Mouse (Mus musculus) forebrain, embryonic 16.5 days (tissue): ENCODE results near the gene Pdxdc1. TPM values are rescaled to one million over a fixed set of nuclear protein-coding genes. Genes with fewer than 3 reads are reported as not detected.

Experiments
- ATAC-seq: fragments of 200-750 bp; cut with Nextera tagmentation; 2 replicates; pipeline ENCODE4 v1.8.0; 2017; ENCODE audit warnings: mild to moderate bottlenecking, moderate library complexity
- H3K27ac ChIP-seq: fragments of 300-500 bp; sonication (generic); 2 replicates; pipeline ENCODE4 v1.5.1; 2014; ENCODE audit warnings: low read length, control low read depth
- H3K27me3 ChIP-seq: fragments of 300-500 bp; sonication (generic); replicated peaks from 2 replicates; pipeline ENCODE4 v1.6.1; 2014; ENCODE audit warnings: low read length; ENCODE audit not compliant: control insufficient read depth, insufficient read depth
- H3K36me3 ChIP-seq: fragments of 300-500 bp; sonication (generic); 2 replicates; pipeline ENCODE4 v1.6.1; 2014; ENCODE audit not compliant: control insufficient read depth, insufficient read depth
- H3K4me1 ChIP-seq: fragments of 300-500 bp; sonication (generic); replicated peaks from 2 replicates; pipeline ENCODE4 v1.6.1; 2014; ENCODE audit warnings: low read length; ENCODE audit not compliant: control insufficient read depth, insufficient read depth
- H3K4me2 ChIP-seq: fragments of 300-500 bp; sonication (generic); 2 replicates; pipeline ENCODE4 v1.6.1; 2014; ENCODE audit warnings: mild to moderate bottlenecking, low read length, control low read depth
- H3K4me3 ChIP-seq: fragments of 300-500 bp; sonication (generic); replicated peaks from 2 replicates; pipeline ENCODE4 v1.5.1; 2014; ENCODE audit warnings: mild to moderate bottlenecking, low read length, control low read depth
- H3K9ac ChIP-seq: fragments of 300-500 bp; sonication (generic); replicated peaks from 2 replicates; pipeline ENCODE4 v1.6.1; 2014; ENCODE audit warnings: low read depth, low read length, control low read depth
- H3K9me3 ChIP-seq: fragments of 300-500 bp; sonication (generic); 2 replicates; pipeline ENCODE4 v1.6.1; 2016; ENCODE audit warnings: low read length; ENCODE audit not compliant: control insufficient read depth
- WGBS: fragments of 180-500 bp; shearing (Covaris S2); extraction: QIAGEN DNeasy Blood & Tissue Kit; methylation state at CpG from one replicate; pipeline ENCODE4 v1.1.7; 2014; 5-methylcytosine and 5-hydroxymethylcytosine counted together
- polyA plus RNA-seq: library from polyadenylated mRNA; unstranded; fragments of >200 nt; fragmentation: Nextera tagmentation; extraction: Ambion mirVana; gene quantifications from 2 replicates; pipeline ENCODE4 v1.2.1, GENCODE M21; 2015

Pdxdc1 gene
- polyA plus RNA-seq, 1 experiment from 2014 or later = 73.7 TPM

- Histone ChIP-seq H3K9ac (no peak overlapping the region), H3K27me3 (no peaks in the 10 kb centered on the region), H3K36me3 (peaks cover 8% of the 10 kb centered on the region), H3K4me3 (no peak overlapping the region), H3K27ac (no peak overlapping the region), H3K4me2 (no peak overlapping the region), H3K4me1 (peaks cover 9% of the 10 kb centered on the region), H3K9me3 (no peaks in the 10 kb centered on the region)
- no peak for ATAC-seq
- WGBS = 92% methylated on average over 4 of the region's 4 CpGs
Observed at GRCm38 (mm10) chr16:13866076-13866475, 36.9 kb downstream of the Pdxdc1 start.

DNA sequence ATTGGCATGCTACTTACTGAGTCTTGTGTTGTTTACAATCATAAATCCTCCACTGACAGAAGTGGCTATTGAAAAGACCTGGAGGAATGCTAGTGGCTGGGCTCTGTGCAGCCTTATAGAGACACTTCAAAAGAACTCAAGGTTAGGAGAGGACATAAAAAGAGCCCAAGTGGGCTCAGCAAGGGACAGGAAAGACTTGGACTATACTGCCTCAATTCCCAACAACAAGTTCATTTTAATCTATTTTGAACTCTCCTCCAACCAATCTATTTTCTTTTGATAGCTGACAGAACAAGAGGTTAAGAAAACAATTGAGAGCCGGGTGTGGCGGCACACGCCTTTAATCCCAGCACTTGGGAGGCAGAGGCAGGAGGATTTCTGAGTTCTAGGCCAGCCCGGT, 49.0 kb downstream of the Pdxdc1 start:
- WGBS = 95% methylated on average over 4 of the region's 4 CpGs
- H3K27me3 ChIP-seq = no peaks in the 10 kb centered on the region
- H3K4me1 ChIP-seq = no peaks in the 10 kb centered on the region
- H3K9me3 ChIP-seq = no peaks in the 10 kb centered on the region
- H3K27ac ChIP-seq = no peak overlapping the region
- H3K4me3 ChIP-seq = no peak overlapping the region
- no peak for ATAC-seq
- H3K9ac ChIP-seq = no peak overlapping the region
- no peak overlapping the region for H3K4me2 ChIP-seq
- H3K36me3 ChIP-seq = peaks cover 14% of the 10 kb centered on the region

DNA sequence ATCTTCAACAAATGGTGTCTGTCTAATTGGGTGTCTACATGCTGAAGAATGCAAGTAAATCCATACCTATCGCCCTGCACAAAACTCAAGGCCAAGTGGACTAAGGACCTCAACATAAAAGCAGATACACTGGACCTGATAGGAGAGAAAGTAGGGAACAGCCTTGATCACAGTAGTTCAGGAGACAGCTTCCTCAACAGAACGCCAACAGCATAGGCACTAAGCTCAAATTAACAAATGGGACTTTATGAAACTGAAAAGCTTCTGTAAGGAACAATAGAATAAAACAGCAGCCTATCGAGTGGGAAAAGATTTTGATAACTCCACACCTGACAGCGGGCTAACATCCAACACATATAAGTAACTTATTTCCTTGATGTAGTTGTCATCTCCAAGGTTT, 51.5 kb downstream of the Pdxdc1 start:
- 90% methylated on average over 4 of the region's 4 CpGs for WGBS
- H3K4me1 ChIP-seq = no peaks in the 10 kb centered on the region
- ATAC-seq = no peak
- H3K27ac ChIP-seq = no peak overlapping the region
- no peak overlapping the region for H3K4me2 ChIP-seq
- peaks cover 9% of the 10 kb centered on the region; the same call in 1 of the 2 replicates for H3K36me3 ChIP-seq
- no peaks in the 10 kb centered on the region for H3K27me3 ChIP-seq
- no peaks in the 10 kb centered on the region for H3K9me3 ChIP-seq
- no peak overlapping the region for H3K4me3 ChIP-seq
- no peak overlapping the region for H3K9ac ChIP-seq

DNA sequence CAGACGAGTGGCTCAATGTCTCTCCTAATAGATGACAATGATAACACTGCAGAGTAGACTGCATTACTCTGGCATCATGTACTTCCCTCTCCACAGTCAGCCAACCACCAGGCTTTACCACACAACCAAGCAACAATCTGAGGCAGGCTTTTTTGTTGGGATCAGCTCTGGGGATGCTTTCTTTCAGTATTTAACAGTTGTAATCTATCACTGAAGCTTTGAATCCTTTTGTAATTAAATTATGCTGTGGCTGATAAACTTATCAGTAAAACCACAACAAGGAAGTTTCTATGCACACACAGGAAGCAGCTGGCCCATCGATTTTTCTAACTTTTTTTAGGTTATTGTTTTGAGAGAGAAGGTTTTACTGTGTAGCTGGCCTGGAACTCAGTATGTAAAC, 54.6 kb downstream of the Pdxdc1 start:
- no peaks in the 10 kb centered on the region for H3K27me3 ChIP-seq
- H3K4me1 ChIP-seq = no peaks in the 10 kb centered on the region
- no peak overlapping the region for H3K4me2 ChIP-seq
- ATAC-seq = no peak
- H3K9me3 ChIP-seq = no peaks in the 10 kb centered on the region
- H3K9ac ChIP-seq = no peak overlapping the region
- no peak overlapping the region for H3K4me3 ChIP-seq
- 87% methylated on average over 2 of the region's 2 CpGs for WGBS
- no peak overlapping the region for H3K27ac ChIP-seq
- peaks cover 17% of the 10 kb centered on the region for H3K36me3 ChIP-seq

DNA sequence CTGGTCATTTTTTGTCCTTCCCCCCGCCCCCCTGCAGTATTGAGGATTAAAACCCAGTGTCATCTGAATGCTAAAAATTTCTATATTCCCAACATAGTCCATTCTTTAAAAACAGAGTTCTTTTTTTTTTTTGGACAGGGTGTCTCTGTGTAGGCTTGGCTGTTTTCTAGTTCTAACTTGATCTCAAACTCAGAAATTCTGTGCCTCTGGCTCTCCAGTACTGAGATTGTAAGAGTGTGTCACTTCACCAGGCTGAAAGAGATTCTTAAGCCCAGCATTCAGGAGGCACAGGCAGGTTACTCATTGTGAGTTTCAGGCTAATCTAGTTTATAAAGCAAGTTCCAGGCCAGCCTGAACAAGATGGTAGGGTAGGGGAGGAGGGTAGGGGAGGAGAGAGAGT, 56.3 kb downstream of the Pdxdc1 start:
- ATAC-seq = no peak
- peaks cover 17% of the 10 kb centered on the region for H3K36me3 ChIP-seq
- H3K9ac ChIP-seq = no peak overlapping the region
- no peak overlapping the region for H3K4me3 ChIP-seq
- H3K27me3 ChIP-seq = no peaks in the 10 kb centered on the region
- H3K4me1 ChIP-seq = no peaks in the 10 kb centered on the region
- H3K27ac ChIP-seq = no peak overlapping the region
- H3K9me3 ChIP-seq = no peaks in the 10 kb centered on the region
- no peak overlapping the region for H3K4me2 ChIP-seq
- 86% methylated on average over 1 of the region's 1 CpGs for WGBS

- Histone ChIP-seq H3K36me3 (peaks cover 17% of the 10 kb centered on the region), H3K27ac (no peak overlapping the region), H3K4me3 (no peak overlapping the region), H3K4me2 (no peak overlapping the region), H3K9ac (no peak overlapping the region), H3K9me3 (no peaks in the 10 kb centered on the region), H3K4me1 (no peaks in the 10 kb centered on the region), H3K27me3 (no peaks in the 10 kb centered on the region)
- ATAC-seq = no peak
- whole genome bisulfite sequencing = 94% methylated on average over 5 of the region's 5 CpGs
Observed at GRCm38 (mm10) chr16:13845031-13845430, 57.9 kb downstream of the Pdxdc1 start.

DNA sequence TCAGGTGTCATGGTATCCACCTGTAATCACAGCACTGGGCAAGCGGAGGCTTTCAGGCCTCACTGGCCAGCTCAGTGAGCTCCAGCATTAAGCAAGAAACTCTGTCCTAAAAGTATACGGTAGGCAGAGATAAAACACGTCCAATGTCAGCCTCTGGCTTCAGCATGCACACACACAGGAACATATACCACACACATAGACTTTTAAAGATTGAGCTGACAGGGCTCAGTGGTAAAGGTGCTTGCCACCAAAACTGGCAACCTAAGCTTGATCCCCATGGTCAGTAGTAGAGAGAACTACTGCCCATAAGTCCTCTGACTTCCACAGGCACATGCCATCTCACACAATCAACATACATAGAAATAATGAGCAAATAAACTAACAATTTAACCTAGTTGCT, 62.0 kb downstream of the Pdxdc1 start:
- H3K9me3 ChIP-seq = no peaks in the 10 kb centered on the region
- H3K27me3 ChIP-seq = no peaks in the 10 kb centered on the region
- H3K36me3 ChIP-seq = peaks cover 49% of the 10 kb centered on the region
- H3K27ac ChIP-seq = no peak overlapping the region
- no peaks in the 10 kb centered on the region for H3K4me1 ChIP-seq
- H3K9ac ChIP-seq = no peak overlapping the region
- WGBS = 99% methylated on average over 3 of the region's 3 CpGs
- H3K4me2 ChIP-seq = no peak overlapping the region
- no peak overlapping the region for H3K4me3 ChIP-seq
- no peak for ATAC-seq

- H3K4me1 ChIP-seq = no peaks in the 10 kb centered on the region
- no peak overlapping the region for H3K27ac ChIP-seq
- 92% methylated on average over 7 of the region's 7 CpGs for WGBS
- no peak overlapping the region for H3K4me3 ChIP-seq
- H3K9me3 ChIP-seq = no peaks in the 10 kb centered on the region
- no peak overlapping the region for H3K9ac ChIP-seq
- no peak for ATAC-seq
- H3K27me3 ChIP-seq = no peaks in the 10 kb centered on the region
- H3K4me2 ChIP-seq = no peak overlapping the region
- H3K36me3 ChIP-seq = peaks cover 51% of the 10 kb centered on the region
Observed at GRCm38 (mm10) chr16:13840056-13840455, 62.9 kb downstream of the Pdxdc1 start.

DNA sequence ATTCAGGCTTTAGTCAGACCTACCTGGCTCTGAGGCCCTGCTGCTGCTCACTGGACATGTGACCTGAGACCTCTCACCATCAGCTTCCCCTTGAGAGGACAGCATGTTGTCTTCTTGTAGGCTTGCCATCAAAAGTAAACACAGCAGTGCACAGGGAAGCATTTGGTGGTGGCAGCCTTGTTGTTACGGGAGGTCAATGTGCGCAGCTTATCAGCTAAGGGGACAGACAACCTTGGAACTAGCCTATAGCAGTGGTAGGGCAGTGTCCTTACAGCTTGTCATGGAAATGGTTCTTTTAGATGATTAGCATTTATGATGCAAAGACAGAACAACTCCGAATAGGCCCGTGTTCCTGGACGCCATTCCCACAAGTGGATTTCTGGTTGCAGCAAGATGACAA, 68.5 kb downstream of the Pdxdc1 start:
- H3K9ac ChIP-seq = no peak overlapping the region
- H3K27ac ChIP-seq = no peak overlapping the region
- H3K9me3 ChIP-seq = no peaks in the 10 kb centered on the region
- no peak overlapping the region for H3K4me2 ChIP-seq
- H3K36me3 ChIP-seq = peaks cover 64% of the 10 kb centered on the region
- 95% methylated on average over 5 of the region's 5 CpGs for WGBS
- H3K4me3 ChIP-seq = no peak overlapping the region
- ATAC-seq = no peak
- H3K4me1 ChIP-seq = no peaks in the 10 kb centered on the region
- H3K27me3 ChIP-seq = no peaks in the 10 kb centered on the region

DNA sequence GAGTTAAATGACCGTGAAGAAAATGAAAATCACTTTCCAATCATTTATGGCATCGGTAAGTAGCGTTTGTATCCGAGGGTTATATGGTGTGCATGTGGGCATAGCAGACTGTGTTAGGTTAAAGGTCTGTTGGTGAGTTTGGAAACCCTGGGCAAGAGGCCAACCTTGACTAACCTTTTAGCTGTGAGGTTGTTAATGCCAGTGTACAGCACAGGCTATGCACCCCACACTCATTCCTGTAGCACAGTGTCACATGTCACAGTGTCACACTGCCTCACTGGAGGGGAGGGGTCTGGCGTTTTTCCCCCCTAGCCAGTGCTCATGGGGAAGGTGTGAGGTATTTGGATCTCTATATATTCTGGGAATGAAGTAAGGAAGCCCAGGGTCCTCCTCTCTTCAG, 71.3 kb downstream of the Pdxdc1 start:
- no peaks in the 10 kb centered on the region for H3K4me1 ChIP-seq
- H3K4me2 ChIP-seq = no peak overlapping the region
- no peak overlapping the region for H3K4me3 ChIP-seq
- no peaks in the 10 kb centered on the region for H3K27me3 ChIP-seq
- H3K9me3 ChIP-seq = no peaks in the 10 kb centered on the region
- 92% methylated on average over 5 of the region's 5 CpGs for WGBS
- no peak overlapping the region for H3K9ac ChIP-seq
- no peak overlapping the region for H3K27ac ChIP-seq
- ATAC-seq = 0 out of 2 replicates have a peak, but pooled peaks have one; percentile 15
- peaks cover 54% of the 10 kb centered on the region for H3K36me3 ChIP-seq
